Mouse (Mus musculus) adrenal gland, postnatal 14 days (tissue): ENCODE data around the gene Sel1l. TPM values are rescaled to one million over a fixed set of nuclear protein-coding genes. Genes with fewer than 3 reads are reported as not detected.
"Not testable (repeated sequence)": the region's sequence is repeated elsewhere in the genome, so short reads cannot be mapped to it uniquely, and the experiment has no call there.

Experiments used
- DNase-seq: peaks from one replicate; pipeline ENCODE4 v3.0.0; 2021; ENCODE audit warnings: mixed read lengths
- total RNA-seq: library from RNA; stranded (reverse); gene quantifications from 2 replicates; pipeline ENCODE4 v1.2.3, GENCODE M21; 2021

Sel1l gene
- total RNA-seq, 1 experiment from 2014 or later, result 148 TPM

DNA sequence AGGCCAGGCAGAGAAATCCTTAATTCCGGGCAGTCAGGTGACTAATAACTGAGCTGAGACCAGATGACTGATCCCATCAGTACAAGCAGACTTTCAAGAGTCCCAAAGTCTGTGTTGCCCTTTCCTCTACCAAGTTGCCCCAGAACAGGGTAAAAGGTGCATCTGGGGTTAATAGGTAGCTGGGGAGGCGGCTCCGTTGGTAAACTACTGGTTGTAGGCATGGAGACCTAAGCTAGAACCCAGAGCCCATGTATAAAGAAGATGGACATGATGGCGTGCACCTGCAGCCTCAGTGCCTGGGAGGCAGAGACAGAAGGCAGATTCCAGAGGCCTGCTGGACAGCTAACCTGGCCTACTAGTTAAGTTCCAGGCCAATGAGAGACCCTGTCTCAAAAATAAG, 30.2 kb downstream of the Sel1l start:
- no peak for DNase-seq

DNA sequence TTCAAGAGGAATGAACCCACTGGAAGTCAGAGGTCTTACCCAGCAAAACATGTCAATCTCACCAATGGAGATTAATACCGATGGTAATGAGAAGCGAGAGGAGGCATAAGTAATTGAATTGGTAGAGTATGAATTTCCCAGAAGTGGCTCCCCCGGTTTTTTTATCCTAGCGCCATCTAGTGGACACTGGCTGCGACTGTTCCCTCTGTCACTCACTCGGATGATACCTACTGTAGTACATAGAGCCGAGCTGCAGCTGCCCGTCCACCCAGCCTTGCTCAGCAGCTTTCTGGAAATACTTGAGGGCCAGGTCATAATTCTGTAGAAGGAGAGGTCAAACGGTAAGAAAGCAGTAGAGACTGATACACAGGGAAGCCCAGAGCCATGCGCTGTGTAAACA, 33.0 kb downstream of the Sel1l start:
- peak; percentile 74 for DNase-seq

DNA sequence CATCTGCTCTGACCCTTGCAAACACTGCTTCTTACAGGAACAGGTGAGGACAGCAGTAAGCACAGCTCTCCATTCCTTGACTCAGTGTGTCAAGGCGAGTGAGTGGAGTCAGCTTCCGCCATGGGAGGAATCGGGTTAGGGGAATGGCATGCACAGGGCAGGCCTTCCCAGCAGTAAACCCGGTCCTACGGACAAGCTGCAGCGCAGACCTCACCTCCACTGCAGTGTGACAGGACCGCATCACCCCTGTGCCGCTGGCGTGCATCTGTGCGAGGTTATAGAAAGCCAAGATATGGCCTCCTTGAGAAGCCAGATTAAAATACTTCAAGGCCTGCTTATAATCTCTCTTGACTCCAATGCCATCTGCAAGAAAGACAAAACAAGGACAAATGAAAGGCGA, 33.4 kb downstream of the Sel1l start:
- DNase-seq, result no peak

DNA sequence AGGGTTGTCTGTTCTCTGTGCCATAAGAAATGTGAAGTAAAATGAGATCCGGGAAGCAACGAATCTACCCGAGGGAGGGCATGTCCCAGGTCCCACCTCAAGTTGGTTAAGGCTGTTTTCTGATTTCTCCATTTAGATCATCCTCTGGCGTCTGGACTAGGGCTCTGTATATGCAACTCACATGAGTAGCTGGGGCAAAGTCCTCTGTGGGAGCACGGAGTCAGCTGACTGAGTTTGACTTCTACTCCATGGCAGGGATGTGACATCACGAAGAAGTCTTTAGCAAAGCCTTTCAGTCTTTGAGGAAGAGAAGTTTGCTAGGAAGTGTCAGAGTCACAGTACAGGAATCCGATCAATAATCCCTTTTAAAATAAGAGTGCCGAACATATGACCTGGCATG, 40.0 kb downstream of the Sel1l start:
- no peak for DNase-seq

DNA sequence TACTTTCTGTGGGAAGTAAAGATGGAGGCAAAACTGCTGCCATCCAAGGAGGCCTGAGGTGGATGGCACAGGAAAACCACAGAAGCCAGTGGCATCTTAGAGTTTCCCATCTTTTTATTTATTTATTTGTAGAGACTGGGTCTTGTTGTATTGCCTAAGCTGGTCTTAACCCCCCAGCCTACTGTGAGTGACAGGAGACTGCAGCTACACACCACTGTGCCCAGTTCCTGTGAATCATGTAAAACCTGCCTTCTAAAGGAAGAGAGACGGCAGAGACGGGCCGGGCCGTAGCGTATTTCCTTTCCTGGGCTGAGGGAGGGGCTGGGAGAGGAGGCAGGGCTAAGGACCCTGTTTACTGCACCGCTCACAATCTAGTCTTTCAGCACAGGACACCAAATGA, 41.2 kb downstream of the Sel1l start:
- DNase-seq, result no peak

DNA sequence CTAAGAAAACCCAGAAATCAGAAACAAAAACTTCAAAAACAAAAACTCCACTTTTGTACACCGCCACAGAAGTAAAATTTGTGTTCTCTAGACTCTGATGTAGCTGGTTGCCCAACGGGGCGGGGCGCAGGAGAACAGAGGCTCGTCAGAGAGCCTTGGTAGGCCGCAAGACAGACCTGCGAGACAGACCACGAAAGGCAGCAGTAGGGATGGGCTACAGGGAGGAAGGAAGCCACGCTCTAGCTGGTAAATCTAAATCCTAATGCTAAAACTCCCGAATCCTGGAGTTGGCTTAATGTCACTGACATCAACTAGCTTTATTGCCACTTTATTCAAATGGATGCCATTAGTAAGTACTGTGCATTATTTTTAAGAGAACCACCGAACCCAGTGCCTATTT, 41.9 kb downstream of the Sel1l start:
- DNase-seq, result no peak

DNA sequence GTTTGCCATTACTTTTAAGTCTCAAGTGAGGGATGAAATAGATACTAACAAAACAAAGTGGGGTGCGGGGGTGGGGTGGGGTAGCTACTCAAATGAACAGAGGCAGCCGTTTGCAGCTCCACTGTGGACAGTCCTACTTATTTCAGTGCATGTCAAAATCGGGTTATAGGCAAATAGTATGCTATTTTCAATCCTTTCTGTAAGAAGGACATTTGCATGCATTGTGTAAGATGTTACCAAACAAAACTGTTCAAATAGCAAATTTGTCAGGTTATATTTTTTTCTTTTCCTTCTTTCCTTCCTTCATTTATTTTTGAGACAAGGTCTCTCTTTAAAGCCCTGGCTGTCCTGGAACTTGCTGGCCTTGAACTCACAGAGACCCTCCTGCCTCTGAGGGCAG, 44.7 kb downstream of the Sel1l start:
- DNase-seq, result no peak

DNA sequence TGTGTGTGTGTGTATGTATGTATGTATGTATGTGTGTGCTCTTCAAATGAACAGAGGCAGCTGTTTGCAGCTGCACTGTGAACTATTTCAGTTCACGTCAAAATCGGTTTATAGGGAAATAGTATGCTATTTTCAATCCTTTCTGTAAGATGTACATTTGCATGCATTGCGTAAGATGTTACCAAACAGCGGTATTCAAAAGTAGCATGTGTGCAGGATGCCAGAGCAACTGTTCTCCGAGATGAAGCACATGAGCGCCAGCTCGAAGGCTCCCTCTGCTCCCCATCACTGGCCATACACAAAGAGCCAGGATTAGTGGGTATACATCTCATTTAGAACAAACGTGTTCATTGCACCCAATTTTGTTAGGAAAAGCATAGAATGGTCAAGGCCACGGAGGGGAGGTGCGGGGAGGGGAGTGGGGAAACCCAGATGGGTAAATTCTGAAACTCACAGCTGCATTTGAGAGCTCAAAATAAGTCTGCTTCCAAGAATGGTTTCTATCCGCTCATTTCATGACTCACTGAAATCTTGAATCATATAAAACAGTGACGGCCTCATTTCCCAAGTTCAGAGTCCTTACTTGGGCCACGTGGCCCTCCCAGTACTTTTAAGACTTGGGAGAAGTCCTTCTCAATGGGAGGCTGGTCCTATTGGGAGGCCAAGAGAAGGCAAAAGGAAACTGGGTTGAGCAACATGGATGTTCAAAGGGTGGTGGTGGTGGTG, 45.6 kb downstream of the Sel1l start:
- no peak for DNase-seq

DNA sequence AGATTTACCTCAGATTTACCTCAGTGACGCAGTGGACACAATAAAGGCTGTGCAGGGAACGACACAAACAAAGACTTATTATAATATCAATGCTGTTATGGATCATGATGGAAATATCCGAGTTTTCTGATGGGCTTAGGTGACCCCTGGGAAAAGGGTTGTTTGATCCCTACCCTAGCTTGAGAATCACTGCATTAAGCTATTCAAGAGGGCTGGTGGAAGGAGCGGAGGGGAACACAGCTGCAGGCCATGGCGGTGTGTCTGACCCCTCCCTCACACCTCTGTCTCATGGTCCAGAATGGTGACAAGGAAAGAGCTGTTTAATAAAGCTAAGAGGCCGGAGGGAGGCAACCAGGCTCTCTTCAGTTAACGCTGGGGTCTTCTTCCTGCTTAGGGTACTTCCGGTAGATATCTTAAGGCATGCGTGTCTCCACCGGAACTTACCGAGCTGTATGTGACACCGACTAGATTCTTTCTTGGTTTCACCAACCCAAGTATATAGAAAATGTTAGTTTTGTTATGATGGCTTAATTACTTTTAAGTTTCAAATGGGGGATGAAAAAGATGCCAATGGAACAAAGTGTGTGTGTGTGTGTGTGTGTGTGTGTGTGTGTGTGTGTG, 46.3 kb downstream of the Sel1l start:
- no peak for DNase-seq

DNA sequence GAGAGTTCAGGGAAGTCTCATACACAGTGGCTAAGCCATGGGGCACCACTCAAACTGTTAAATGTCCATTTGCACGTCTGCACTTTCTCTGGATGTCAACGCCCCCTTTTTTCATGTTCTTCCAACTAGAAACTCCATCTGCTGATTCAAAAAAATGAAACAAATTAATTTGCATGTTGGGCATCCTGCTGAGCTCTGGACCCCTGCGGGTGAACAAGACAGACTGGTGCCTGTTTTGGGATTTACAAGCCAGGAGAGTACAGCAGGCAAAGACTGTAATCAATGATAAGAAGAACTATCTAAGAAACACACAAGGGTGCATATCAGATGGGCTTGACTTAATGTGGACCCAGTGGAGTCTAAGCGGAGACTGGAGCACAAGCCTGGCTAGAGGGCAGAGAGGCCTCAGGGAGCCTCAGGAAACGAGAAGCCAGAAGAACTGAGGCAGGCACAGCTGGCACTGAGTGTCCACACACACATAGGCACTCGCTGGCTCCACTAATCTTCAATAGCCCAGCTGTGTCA, 48.0 kb downstream of the Sel1l start:
- DNase-seq, result no peak

DNA sequence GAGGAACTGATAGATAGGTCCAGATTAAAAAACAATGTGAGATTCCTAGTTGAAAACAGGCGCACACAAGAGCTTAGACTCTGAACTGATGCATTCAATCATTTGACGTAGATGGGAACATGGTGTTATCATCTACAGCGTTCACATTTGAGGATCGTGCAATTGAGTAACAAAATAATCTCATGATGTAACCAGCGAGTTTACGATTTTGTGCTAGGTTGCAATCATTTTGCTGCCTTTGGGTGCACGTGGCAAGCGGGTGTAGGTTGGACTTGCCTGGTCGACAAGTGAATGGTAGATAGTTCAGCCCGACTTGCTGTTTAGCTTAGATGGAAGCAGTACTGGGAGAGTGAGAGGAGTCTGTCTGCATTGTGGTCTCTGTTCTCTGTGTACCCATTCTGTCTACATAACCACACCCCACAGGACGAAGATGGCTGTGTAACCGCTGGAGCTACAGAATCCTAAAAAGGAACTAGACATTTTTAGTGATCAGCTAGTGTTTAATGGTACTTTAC, 49.1 kb downstream of the Sel1l start:
- no peak for DNase-seq

DNA sequence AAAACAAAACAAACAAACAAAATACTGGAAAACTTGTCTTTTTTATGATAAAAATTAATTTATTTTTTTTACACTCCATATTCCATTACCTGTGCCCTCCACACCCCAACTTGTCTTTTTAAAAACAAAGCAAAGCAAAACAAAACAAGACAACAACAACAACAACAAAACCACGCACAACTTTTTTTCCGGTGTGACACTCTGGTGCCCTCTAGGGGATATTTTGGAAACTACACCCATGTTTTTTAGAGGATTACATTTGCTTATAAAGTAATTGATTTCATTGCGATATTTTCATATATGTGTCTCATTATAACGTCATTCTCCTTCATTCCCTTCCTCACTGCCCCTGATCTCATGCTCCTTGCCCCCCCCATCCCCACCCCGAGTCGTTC, 49.6 kb downstream of the Sel1l start:
- no peak for DNase-seq

DNA sequence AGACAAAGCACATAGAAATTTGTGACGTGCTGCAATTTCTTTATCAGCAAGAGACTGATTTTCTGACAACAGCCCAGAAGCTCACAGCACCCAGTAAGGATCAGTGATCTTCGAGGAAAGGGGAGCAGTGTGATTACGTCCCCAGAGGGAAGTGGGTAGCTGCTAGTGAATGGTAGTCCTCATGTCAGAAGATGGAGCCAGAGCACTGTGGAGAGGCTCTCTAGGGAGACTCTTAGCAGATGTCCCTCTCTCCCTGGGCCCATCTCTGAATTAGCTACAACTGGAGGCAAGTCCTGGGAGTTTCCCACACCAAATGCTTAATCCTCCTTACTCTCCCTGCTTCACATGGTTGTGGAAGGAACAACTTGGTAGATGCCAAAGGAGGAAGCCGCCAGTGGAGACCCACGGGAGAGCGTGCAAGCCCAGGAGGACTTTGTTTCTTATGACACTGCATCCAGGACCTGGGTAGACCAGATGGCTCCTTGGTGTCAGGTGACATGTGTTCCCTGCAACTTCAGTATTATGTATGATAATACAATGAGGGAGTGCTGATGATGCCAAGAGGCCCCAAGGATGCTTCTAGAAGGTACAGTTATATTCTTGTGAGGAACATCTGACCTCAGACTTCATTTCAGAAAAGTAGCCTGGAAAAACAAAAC, 50.1 kb downstream of the Sel1l start:
- peak; percentile 21 for DNase-seq

DNA sequence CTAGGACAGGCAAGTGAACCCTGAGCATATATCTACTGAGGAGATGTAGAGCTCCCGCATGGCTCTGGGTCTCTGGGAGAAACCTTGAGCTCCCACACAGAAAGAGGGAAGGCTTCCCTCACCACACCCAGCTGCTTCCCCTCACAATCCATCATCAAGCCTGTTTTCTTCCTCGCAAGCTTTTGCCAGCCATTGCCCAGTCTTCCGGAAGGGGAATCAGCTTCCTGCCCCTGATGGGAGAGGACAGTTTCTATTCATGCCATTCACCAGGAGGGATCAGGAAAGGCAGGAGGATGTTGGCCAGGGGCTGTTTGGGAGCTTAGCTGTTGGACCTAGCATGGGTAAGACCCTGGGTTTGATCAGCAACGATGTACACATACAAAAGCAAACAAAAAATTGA, 52.2 kb downstream of the Sel1l start:
- DNase-seq, result peak; percentile 38

DNA sequence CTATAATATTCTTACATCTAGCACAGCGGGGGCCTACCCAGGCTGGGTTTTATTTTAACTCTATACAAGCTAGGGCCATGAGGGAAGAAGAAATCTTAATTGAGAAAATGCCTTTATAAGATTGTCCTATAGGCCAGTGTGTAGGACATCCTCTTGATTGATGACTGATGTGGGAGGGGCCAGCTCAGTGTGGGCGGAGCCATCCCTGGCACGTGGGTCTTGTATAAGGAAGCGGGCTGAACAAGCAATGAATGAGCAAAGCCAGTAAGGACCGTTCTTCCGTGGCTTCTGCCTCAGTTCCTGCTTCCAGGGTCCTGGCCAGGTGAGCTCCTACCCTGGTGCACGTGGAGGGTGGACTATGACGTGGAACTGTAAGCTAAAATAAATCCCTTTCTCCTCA, 55.7 kb downstream of the Sel1l start:
- no peak for DNase-seq

DNA sequence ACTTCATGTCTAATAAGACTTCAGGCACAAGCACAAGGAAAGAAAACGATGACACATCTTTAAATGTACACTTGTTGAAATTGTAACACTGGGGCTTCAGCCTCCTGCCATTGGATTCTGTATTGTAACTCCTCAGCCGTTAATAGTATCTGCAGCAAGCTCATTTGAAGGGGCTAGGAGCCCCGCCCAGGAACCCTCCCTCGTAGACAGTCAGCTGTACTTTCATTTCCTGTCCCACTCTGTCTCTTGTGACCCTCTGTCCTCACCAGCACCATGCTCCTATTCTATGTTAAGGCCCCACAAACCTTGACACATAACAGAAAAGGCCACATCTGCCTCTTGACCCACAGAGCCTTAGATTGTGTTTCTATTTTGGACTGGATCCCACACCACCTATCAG, 57.1 kb downstream of the Sel1l start:
- DNase-seq, result no peak

DNA sequence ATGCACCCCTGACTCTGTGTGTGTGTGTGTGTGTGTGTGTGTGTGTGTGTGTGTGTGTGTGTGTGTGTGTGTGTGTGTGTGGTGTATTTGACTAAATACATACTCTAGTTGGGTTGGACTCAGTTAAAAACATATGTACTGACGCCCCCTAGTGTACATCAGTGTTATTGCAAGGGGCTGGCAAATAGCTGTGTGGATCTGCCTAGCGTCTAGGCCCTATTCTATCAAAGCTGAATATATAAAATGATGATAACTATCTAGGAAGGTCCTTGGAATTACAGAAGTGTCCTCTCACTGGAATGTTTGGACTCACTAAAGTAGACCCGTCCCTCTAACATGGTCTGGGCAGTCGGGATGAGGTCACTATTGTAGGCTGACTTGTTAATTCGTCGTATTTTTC, 59.2 kb downstream of the Sel1l start:
- peak; percentile 76 for DNase-seq

DNA sequence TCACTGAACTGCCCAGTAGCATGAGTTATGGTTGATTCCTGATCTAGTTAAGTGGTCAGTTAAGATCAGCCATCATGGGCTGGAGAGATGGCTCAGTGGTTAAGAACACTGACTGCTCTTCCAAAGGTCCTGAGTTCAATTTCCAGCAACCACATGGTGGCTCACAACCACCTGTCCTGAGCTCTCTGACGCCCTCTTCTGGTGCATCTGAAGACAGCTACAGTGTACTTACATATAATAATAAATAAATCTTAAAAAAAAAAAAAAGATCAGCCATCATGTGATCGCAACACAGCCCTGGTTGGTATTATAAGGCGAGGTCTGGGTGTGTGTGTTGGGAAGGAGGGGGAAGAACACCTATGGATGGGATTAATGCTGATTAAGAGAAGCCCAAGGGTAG, 60.5 kb downstream of the Sel1l start:
- DNase-seq, result not testable (repeated sequence)

DNA sequence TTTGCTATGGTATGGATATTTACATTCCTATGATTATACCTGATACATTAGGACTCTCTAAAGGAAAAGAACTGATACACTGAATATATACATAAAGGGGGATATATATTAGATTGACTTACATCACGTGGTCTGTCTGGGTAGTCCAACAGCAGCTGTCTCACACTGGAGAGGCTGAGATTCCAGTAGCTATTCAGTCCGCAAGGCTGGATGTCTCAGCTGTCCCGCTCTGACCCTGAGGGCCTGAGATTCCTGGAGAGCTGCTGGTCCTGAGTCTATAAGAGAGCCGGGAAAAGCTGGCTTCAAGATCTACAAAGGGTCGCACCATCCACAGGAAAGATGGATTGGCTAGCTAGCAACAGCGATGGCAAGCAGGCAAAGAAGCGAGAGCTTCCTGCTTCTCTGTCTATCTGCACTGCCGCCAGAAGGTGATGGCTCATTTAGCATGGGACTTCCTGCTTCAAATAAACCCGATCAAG, 61.0 kb downstream of the Sel1l start, which contains the start of gene Ston2:
TSS of gene Ston2 (minus strand) at position 429 of the 479 bp plus-strand sequence.
- DNase-seq, result no peak

DNA sequence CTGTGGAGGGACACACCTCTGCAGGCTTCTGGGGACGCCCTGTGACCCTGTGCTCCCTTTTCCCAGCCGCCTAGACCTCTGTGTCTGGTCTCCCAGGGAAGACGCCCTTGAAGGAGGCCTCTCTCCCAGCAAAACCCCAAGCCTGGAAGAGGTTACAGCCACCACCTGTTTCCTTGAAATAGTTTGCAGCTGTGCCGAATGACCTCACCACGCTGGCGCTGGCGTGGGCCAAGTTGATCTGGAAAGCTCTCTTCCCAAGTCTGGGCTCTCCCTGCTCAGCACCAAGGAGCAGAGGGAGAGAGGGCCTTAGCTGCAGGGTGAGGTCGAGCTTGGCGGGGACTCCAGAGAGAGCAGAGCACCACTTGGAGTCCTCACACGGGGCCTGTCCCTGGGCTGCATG, 62.6 kb downstream of the Sel1l start:
- peak; percentile 66 for DNase-seq

DNA sequence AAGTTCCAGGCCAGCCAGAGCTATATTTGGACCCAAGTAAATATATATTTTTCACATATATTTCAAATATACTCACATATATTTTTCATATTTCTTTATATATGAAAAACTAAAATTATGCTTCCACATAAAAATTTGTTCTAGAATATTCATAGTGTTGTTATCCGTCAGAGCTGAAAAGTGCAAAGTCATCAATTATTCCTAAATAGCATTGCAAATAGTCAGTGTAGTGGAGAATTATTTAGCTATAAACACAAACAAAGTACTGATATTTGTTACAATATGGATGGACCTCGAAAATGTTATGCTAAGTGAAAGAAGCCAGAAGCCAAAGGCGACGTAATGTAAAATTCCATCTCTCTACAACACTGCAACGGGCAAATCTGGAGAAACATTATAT, 67.5 kb downstream of the Sel1l start:
- no peak for DNase-seq

DNA sequence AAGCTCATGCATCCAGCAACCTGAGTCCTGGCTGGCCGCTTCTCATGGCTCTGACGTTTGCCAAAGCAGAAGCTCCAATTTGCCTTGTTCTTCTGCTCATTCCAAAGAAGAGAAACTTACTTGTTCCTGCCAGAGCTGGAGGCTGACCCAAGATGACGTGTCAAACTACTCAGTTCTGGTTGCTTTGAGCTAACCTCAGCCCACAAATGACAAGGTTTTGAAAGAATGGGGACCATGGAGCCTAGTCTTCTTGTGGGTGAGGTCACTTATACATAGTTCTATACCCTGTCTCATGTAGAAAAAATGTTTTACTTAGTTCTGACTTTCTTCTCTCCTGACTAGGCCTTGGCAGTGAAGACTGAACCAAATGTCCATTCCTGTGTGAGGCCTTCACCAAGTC, 68.4 kb downstream of the Sel1l start:
- no peak for DNase-seq

DNA sequence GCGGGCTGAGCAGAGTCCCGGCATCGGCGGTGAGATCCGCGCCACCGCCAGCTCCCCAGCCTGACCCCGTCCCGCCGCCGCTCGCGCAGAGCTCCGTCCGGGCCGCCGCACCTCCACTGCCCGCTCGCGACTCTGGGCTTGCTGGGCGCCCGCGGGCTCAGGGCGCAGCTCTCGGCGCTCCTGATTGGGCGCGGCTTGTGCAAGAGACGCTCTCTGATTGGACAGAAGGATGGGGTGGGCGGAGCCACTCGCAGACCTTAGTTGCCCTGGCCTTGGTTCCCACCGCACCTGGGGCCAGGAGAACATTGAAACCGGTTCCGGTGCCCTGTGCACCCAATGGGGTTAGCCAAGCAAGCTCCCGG, 70.0 kb downstream of the Sel1l start:
- peak; percentile 91 for DNase-seq
